Mouse (Mus musculus) splenic B cell, adult 2 months (primary cell): ENCODE measurements around the gene Slc25a17.
A peak's percentile ranks its signal among the peaks of the same experiment; 100 is the strongest.

Experiments used
- DNase-seq: peaks from one replicate; pipeline ENCODE4 v3.0.0-alpha.2; 2011; ENCODE audit warnings: low read depth, low spot score
- H3K27me3 ChIP-seq: 2 replicates; pipeline ENCODE4 v1.6.1; 2012; ENCODE audit warnings: mild to moderate bottlenecking, low read length, moderate library complexity, mixed read lengths; ENCODE audit not compliant: control insufficient read depth, poor library complexity, insufficient read depth, severe bottlenecking
- H3K36me3 ChIP-seq: 2 replicates; pipeline ENCODE4 v1.6.1; 2012; ENCODE audit warnings: mild to moderate bottlenecking, low read length, moderate library complexity, mixed read lengths; ENCODE audit not compliant: control insufficient read depth, poor library complexity, insufficient read depth, severe bottlenecking

Slc25a17 gene

GRCm38 (mm10) chr15:81332517-81332916 is 28.1 kb downstream of the Slc25a17 start:
- DNase-seq, result no peak
- H3K27me3 ChIP-seq, result no peaks in the 10 kb centered on the region
- H3K36me3 ChIP-seq, result peaks cover 6% of the 10 kb centered on the region

GRCm38 (mm10) chr15:81330816-81331433 is 29.7 kb downstream of the Slc25a17 start:
- H3K36me3 ChIP-seq, result peaks cover 4% of the 10 kb centered on the region
- H3K27me3 ChIP-seq, result no peaks in the 10 kb centered on the region
- DNase-seq, result no peak

GRCm38 (mm10) chr15:81329721-81330369 is 30.8 kb downstream of the Slc25a17 start:
- DNase-seq, result no peak
- Histone ChIP-seq H3K36me3 (peaks cover 3% of the 10 kb centered on the region; the same call in 1 of the 2 replicates), H3K27me3 (no peaks in the 10 kb centered on the region)

GRCm38 (mm10) chr15:81327501-81327900 is 33.1 kb downstream of the Slc25a17 start:
- Histone ChIP-seq H3K36me3 (peaks cover 10% of the 10 kb centered on the region), H3K27me3 (no peaks in the 10 kb centered on the region)
- no peak for DNase-seq

GRCm38 (mm10) chr15:81324979-81325378 is 35.6 kb downstream of the Slc25a17 start:
- DNase-seq, result no peak
- H3K36me3 ChIP-seq, result peaks cover 12% of the 10 kb centered on the region
- H3K27me3 ChIP-seq, result no peaks in the 10 kb centered on the region

GRCm38 (mm10) chr15:81320137-81320536 is 40.5 kb downstream of the Slc25a17 start:
- Histone ChIP-seq H3K27me3 (no peaks in the 10 kb centered on the region), H3K36me3 (peaks cover 24% of the 10 kb centered on the region)
- DNase-seq, result no peak

GRCm38 (mm10) chr15:81319462-81319861 is 41.1 kb downstream of the Slc25a17 start:
- H3K27me3 ChIP-seq, result no peaks in the 10 kb centered on the region
- DNase-seq, result no peak
- peaks cover 22% of the 10 kb centered on the region for H3K36me3 ChIP-seq

- no peaks in the 10 kb centered on the region for H3K27me3 ChIP-seq
- H3K36me3 ChIP-seq, result 0 out of 2 replicates have a peak, but pooled peaks cover 7% of the 10 kb centered on the region
- no peak for DNase-seq
Measured at GRCm38 (mm10) chr15:81313928-81314327, 46.7 kb downstream of the Slc25a17 start.

GRCm38 (mm10) chr15:81311026-81311425 is 49.6 kb downstream of the Slc25a17 start:
- H3K36me3 ChIP-seq, result 0 out of 2 replicates have a peak, but pooled peaks cover under 1% of the 10 kb centered on the region
- no peak for DNase-seq

GRCm38 (mm10) chr15:81310353-81310752 is 50.3 kb downstream of the Slc25a17 start:
- H3K27me3 ChIP-seq, result no peaks in the 10 kb centered on the region
- no peaks in the 10 kb centered on the region for H3K36me3 ChIP-seq
- DNase-seq, result no peak

More at GRCm38 (mm10) chr15:81311026-81311425, 49.6 kb downstream of the Slc25a17 start:
- no peaks in the 10 kb centered on the region for H3K27me3 ChIP-seq

- Histone ChIP-seq H3K27me3 (no peaks in the 10 kb centered on the region), H3K36me3 (no peaks in the 10 kb centered on the region)
- DNase-seq, result peak; percentile 20
Measured at GRCm38 (mm10) chr15:81308038-81308437, 52.6 kb downstream of the Slc25a17 start.

GRCm38 (mm10) chr15:81306501-81306900 is 54.1 kb downstream of the Slc25a17 start:
- Histone ChIP-seq H3K27me3 (no peaks in the 10 kb centered on the region), H3K36me3 (no peaks in the 10 kb centered on the region)
- DNase-seq, result no peak

- DNase-seq, result no peak
- Histone ChIP-seq H3K36me3 (no peaks in the 10 kb centered on the region), H3K27me3 (no peaks in the 10 kb centered on the region)
Measured at GRCm38 (mm10) chr15:81305035-81305434, 55.6 kb downstream of the Slc25a17 start.

- H3K36me3 ChIP-seq, result no peaks in the 10 kb centered on the region
Measured at GRCm38 (mm10) chr15:81304006-81304405, 56.6 kb downstream of the Slc25a17 start.

GRCm38 (mm10) chr15:81302151-81302808 is 58.3 kb downstream of the Slc25a17 start:
- DNase-seq, result peak; percentile 71
- H3K36me3 ChIP-seq, result no peaks in the 10 kb centered on the region
- H3K27me3 ChIP-seq, result no peaks in the 10 kb centered on the region

More at GRCm38 (mm10) chr15:81304006-81304405, 56.6 kb downstream of the Slc25a17 start:
- no peaks in the 10 kb centered on the region for H3K27me3 ChIP-seq
- DNase-seq, result no peak
